Mouse (Mus musculus) thymus, adult 2 months (tissue): ENCODE measurements around the gene Kcmf1.

Source experiments
- CTCF ChIP-seq: fragments of 200-500 bp; IDR thresholded peaks from 2 replicates; pipeline ENCODE4 v1.5.1; 2012; ENCODE audit warnings: mild to moderate bottlenecking, control low read depth, low read length, moderate library complexity, borderline replicate concordance; ENCODE audit not compliant: control insufficient read depth, poor library complexity, insufficient read depth; ENCODE audit errors: extremely low read depth
- POLR2A ChIP-seq: fragments of 200-500 bp; IDR thresholded peaks from 2 replicates; pipeline ENCODE4 v1.6.1; 2012; ENCODE audit warnings: mild to moderate bottlenecking, low read length, control low read depth, moderate library complexity; ENCODE audit not compliant: control insufficient read depth, poor library complexity, insufficient read depth; ENCODE audit errors: extremely low read depth

- TF ChIP-seq POLR2A (no peak), CTCF (no peak)
These were observed 38.1 kb upstream of the Kcmf1 start for GRCm38 (mm10) chr6:72937859-72938258.
